ENCODE assay signal across 14 mouse cellular contexts in genomic region chr13:43187736-43188135, GRCm38 (mm10).
"Had no signal": no experiment of that assay in that cellular context is flagged by ENCODE, and none has a peak within 500 bp of the region (broad histone marks: within the 10 kb centered on the region; RNA-seq: fewer than 3 reads in every experiment).

No protein-coding gene starts in this region.

- H3K9me3 ChIP-seq: lung, embryonic 15.5 days; midbrain, embryonic 13.5 days; midbrain, embryonic 15.5 days; neural tube, embryonic 12.5 days had no signal

- DNase-seq: liver, postnatal 0 days; lung, adult 2 months; lung, postnatal 14 days; lung, postnatal 36 days; right cerebral cortex, postnatal 14 days; thymus, adult 18-20 months; thymus, postnatal 14 days; thymus, postnatal 4 days had no signal

- H3K4me3 ChIP-seq: lung, embryonic 15.5 days; megakaryocyte, embryonic 14.5 days; midbrain, embryonic 13.5 days; midbrain, embryonic 15.5 days; neural tube, embryonic 12.5 days had no signal

- H3K36me3 ChIP-seq: lung, embryonic 15.5 days; midbrain, embryonic 13.5 days; midbrain, embryonic 15.5 days; neural tube, embryonic 12.5 days had no signal

- H3K27me3 ChIP-seq: lung, embryonic 15.5 days; midbrain, embryonic 13.5 days; midbrain, embryonic 15.5 days had no signal

- H3K27ac ChIP-seq: lung, embryonic 15.5 days; macrophage; midbrain, embryonic 13.5 days; midbrain, embryonic 15.5 days; neural tube, embryonic 12.5 days had no signal

- H3K9ac ChIP-seq: liver, postnatal 0 days; lung, embryonic 15.5 days; midbrain, embryonic 13.5 days; midbrain, embryonic 15.5 days; neural tube, embryonic 12.5 days had no signal
